Mouse (Mus musculus) kidney, embryonic 14.5 days (tissue): Measurements from ENCODE around the gene Sprr4. TPM values are rescaled to one million over a fixed set of nuclear protein-coding genes. Genes with fewer than 3 reads are reported as not detected.
"Not testable (repeated sequence)": the region's sequence is repeated elsewhere in the genome, so short reads cannot be mapped to it uniquely, and the experiment has no call there.

Experiments used
- ATAC-seq: fragments of 200-750 bp; cut with Nextera tagmentation; 2 replicates; pipeline ENCODE4 v1.8.0; 2017; ENCODE audit warnings: moderate number of reproducible peaks, mild to moderate bottlenecking, moderate TSS enrichment, moderate library complexity; ENCODE audit not compliant: low FRiP score, low TSS enrichment
- H3K27ac ChIP-seq: fragments of 300-500 bp; sonication (generic); 2 replicates; pipeline ENCODE4 v1.5.1; 2014; ENCODE audit warnings: low read depth, mild to moderate bottlenecking, low read length, moderate library complexity, mixed read lengths
- H3K27me3 ChIP-seq: fragments of 300-500 bp; sonication (generic); 2 replicates; pipeline ENCODE4 v1.6.1; 2014; ENCODE audit warnings: mild to moderate bottlenecking, low read length; ENCODE audit not compliant: control insufficient read depth, insufficient read depth
- H3K36me3 ChIP-seq: fragments of 300-500 bp; sonication (generic); 2 replicates; pipeline ENCODE4 v1.6.1; 2014; ENCODE audit warnings: low read length, mixed read lengths; ENCODE audit not compliant: control insufficient read depth, insufficient read depth
- H3K4me1 ChIP-seq: fragments of 300-500 bp; sonication (generic); 2 replicates; pipeline ENCODE4 v1.6.1; 2014; ENCODE audit warnings: low read length, mixed read lengths; ENCODE audit not compliant: control insufficient read depth, insufficient read depth
- H3K4me2 ChIP-seq: fragments of 300-500 bp; sonication (generic); replicated peaks from 2 replicates; pipeline ENCODE4 v1.6.1; 2014; ENCODE audit warnings: low read depth, mild to moderate bottlenecking, low read length
- H3K4me3 ChIP-seq: fragments of 300-500 bp; sonication (generic); 2 replicates; pipeline ENCODE4 v1.5.1; 2014; ENCODE audit warnings: mild to moderate bottlenecking, low read length
- H3K9ac ChIP-seq: fragments of 300-500 bp; sonication (generic); 2 replicates; pipeline ENCODE4 v1.6.1; 2014; ENCODE audit warnings: low read depth, mild to moderate bottlenecking, low read length, moderate library complexity
- H3K9me3 ChIP-seq: fragments of 300-500 bp; sonication (generic); 2 replicates; pipeline ENCODE4 v1.6.1; 2016; ENCODE audit warnings: low read length; ENCODE audit not compliant: control insufficient read depth
- WGBS: fragments of 180-500 bp; shearing (Covaris S2); extraction: QIAGEN DNeasy Blood & Tissue Kit; methylation state at CpG from one replicate; pipeline ENCODE4 v1.1.7; 2014; 5-methylcytosine and 5-hydroxymethylcytosine counted together
- polyA plus RNA-seq: library from polyadenylated mRNA; unstranded; fragments of >200 nt; fragmentation: Nextera tagmentation; extraction: Ambion mirVana; gene quantifications from 2 replicates; pipeline ENCODE4 v1.2.1, GENCODE M21; 2014

Sprr4 gene
- not detected in 2 replicates for polyA plus RNA-seq

DNA sequence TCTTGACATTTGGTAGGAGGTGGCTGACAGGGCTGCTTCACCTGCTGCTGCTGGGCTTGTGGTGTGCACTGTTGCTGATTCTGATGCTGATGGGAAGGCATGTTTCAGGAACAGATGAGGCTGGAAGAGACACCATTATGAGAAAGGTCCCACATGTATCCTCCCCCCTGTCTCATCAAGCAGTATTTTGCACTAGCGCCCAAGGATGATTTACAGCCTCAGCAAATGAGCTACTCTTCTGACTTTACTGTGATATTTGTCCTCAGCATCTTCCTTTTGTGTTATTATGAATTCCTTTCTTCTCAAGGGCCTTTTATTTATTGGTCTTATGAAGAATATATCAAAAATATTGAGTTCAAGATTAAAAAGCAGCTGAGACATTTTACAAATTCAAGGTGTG lies at the start of gene Sprr4:
Gene Sprr4, minus strand, starts transcription at position 101 of the 400 bp plus-strand sequence.
- no peak within 1 kb of the TSS for H3K27ac ChIP-seq

DNA sequence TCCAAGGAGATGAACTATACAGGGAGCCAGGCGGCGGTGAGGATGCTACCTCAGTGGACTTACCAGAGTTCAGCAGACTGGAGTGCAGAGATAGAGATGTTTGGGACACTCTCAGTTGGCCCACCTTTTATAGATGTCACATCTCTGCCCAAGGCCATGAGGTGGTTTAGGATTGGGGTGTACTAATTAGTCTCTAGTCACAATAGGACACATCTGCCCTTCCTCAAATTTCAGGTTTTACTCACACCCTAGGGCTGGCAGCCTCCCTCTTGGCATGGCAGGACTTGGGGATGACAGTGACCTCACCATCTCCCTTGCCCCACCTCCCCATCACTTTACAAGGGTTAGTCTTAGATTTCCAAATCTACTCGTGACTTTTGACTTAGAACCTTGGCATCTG lies 34.1 kb upstream of the Sprr4 start, which contains the start of gene 2310046K23Rik:
Gene 2310046K23Rik, minus strand, starts transcription at position 101 of the 400 bp plus-strand sequence.
- no peak for ATAC-seq
- Histone ChIP-seq H3K36me3 (no peaks in the 10 kb centered on the region), H3K27me3 (no peaks in the 10 kb centered on the region), H3K4me1 (no peaks in the 10 kb centered on the region), H3K27ac (no peak within 1 kb of the TSS), H3K4me2 (no peak within 1 kb of the TSS), H3K9ac (no peak within 1 kb of the TSS), H3K9me3 (no peaks in the 10 kb centered on the region), H3K4me3 (no peak within 1 kb of the TSS)
- 90% methylated on average over 3 of the region's 3 CpGs for WGBS

More for the DNA sequence above, at the start of gene Sprr4:
- Histone ChIP-seq H3K36me3 (no peaks in the 10 kb centered on the region), H3K27me3 (no peaks in the 10 kb centered on the region), H3K4me1 (no peaks in the 10 kb centered on the region), H3K9ac (no peak within 1 kb of the TSS), H3K9me3 (no peaks in the 10 kb centered on the region), H3K4me3 (no peak within 1 kb of the TSS), H3K4me2 (no peak within 1 kb of the TSS)
- ATAC-seq, result no peak
- 80% methylated on average over 1 of the region's 1 CpGs for WGBS

DNA sequence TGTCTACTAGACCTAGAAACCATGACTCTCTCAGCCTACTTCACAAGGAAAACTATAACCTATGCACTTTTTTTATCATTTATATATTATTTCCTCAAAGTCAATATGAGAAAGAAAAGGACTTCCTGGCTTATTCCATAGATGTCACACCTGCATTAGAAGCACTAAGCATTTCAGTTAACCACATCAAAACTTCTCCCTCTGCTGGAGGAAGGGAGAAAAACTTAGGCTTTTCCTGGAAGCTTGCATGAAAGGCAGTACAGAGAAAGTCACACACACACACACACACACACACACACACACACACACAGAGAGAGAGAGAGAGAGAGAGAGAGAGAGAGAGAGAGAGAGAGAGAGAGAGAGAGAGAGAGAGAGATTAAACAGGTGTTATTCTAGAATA lies 12.0 kb upstream of the Sprr4 start:
- H3K27me3 ChIP-seq, result no peaks in the 10 kb centered on the region
- H3K9me3 ChIP-seq, result no peaks in the 10 kb centered on the region
- no peaks in the 10 kb centered on the region for H3K36me3 ChIP-seq
- no peaks in the 10 kb centered on the region for H3K4me1 ChIP-seq
- no peak for ATAC-seq
- H3K27ac ChIP-seq, result no peak overlapping the region
- H3K9ac ChIP-seq, result no peak overlapping the region
- H3K4me2 ChIP-seq, result no peak overlapping the region
- no peak overlapping the region for H3K4me3 ChIP-seq

DNA sequence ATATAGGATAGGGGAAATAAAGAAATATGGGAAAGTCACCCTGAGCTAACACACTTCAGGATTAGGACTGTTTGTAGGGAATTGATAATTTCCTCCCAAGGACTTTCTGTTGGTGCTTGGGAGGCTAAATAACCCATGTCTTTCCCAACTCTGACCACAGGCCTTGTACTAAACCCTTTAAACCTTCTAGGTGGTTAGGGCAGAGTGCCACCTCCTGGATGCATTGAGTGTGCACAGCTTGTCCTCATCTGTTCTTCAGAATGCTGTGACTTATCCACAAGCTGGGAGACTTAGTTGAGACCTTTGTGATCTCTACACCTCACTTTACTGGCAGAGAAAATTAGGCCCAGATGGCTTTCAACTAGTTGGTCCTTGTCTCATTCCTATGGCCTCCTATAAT lies 10.5 kb upstream of the Sprr4 start:
- Histone ChIP-seq H3K4me1 (no peaks in the 10 kb centered on the region), H3K36me3 (no peaks in the 10 kb centered on the region), H3K9ac (no peak overlapping the region), H3K4me2 (no peak overlapping the region), H3K9me3 (no peaks in the 10 kb centered on the region), H3K27me3 (no peaks in the 10 kb centered on the region), H3K27ac (no peak overlapping the region), H3K4me3 (no peak overlapping the region)
- peak; percentile 87 for ATAC-seq

DNA sequence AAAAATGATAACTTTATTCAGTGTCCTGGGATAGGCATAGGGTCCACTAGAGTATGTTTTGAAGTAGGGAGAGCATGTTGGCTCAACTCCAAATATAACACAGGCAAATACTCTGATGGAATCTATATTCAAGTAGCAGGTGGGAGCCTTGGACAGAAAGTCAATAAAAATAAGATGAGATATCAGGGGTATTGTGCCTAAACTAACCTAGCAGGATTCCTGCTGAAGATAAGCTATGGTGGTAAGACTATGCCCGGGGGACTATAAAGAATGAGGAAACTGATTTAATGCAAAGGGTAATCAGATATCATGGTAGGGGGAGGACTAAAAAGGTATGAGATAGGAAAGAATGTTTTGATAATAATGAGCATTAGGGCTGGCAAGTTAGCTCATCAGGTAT lies 7.9 kb upstream of the Sprr4 start:
- Histone ChIP-seq H3K27me3 (no peaks in the 10 kb centered on the region), H3K27ac (no peak overlapping the region), H3K9me3 (no peaks in the 10 kb centered on the region), H3K4me2 (no peak overlapping the region), H3K9ac (no peak overlapping the region), H3K36me3 (no peaks in the 10 kb centered on the region), H3K4me3 (no peak overlapping the region), H3K4me1 (no peaks in the 10 kb centered on the region)
- no peak for ATAC-seq
- WGBS, result 85% methylated on average over 1 of the region's 1 CpGs

DNA sequence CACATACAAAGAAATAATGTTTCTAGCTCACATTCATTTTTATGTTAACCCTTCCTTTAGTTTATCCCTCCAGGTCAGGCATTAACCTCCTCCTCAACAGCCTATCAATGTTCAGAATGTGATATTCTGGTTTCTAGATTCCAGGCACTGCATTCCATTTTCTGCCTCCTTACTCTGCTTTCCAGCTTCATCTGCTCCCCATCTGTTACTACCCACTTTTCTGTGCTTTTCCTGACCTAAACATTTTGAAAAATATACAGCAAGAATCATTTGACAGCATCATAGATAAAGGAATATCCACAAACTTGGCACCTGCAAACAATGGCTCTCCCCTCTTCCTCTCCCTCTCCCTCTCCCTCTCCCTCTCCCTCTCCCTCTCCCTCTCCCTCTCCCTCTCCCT lies 3.2 kb upstream of the Sprr4 start:
- no peak for ATAC-seq
- Histone ChIP-seq H3K27ac (no peak overlapping the region), H3K36me3 (no peaks in the 10 kb centered on the region), H3K4me1 (no peaks in the 10 kb centered on the region), H3K4me2 (no peak overlapping the region), H3K9me3 (no peaks in the 10 kb centered on the region), H3K4me3 (no peak overlapping the region), H3K9ac (no peak overlapping the region), H3K27me3 (no peaks in the 10 kb centered on the region)

DNA sequence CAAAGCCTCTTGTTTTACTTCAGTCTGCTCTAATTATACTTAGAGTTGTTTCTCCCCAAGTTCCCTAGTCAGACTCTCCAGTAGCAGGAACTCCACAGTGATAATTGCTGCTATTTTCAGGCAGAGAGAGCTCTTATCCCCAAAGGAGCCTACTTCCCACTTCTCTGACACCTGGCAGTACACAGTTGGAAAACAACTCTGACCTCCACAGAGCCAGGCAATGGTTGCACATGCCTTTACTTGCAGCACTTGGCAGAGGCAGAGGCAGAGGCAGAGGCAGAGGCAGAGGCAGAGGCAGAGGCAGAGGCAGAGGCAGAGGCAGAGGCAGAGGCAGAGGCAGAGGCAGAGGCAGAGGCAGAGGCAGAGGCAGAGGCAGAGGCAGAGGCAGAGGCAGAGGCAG lies 10.0 kb downstream of the Sprr4 start:
- H3K9ac ChIP-seq, H3K36me3 ChIP-seq, H3K27me3 ChIP-seq, H3K9me3 ChIP-seq, H3K4me3 ChIP-seq, H3K4me1 ChIP-seq, H3K4me2 ChIP-seq, H3K27ac ChIP-seq, ATAC-seq: not testable (repeated sequence)

DNA sequence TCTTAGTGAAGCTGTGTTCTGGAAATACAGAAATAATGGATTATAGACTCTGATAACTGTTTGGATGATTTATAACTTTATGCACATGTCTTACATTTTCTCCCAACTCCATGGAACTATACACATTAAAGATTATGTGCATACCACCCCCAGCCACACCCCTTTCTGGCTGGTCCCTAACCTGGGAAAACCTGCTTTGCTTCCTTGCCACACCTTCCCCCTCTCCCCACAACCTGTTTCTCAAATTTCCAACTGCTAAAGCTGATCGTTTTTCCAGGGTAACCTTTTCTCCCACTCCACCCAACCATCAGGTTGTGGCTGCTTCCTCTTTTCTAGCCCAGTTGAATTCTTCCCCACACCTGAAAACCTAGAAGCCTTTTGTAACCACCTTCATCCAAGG lies 14.0 kb downstream of the Sprr4 start:
- no peak for ATAC-seq

DNA sequence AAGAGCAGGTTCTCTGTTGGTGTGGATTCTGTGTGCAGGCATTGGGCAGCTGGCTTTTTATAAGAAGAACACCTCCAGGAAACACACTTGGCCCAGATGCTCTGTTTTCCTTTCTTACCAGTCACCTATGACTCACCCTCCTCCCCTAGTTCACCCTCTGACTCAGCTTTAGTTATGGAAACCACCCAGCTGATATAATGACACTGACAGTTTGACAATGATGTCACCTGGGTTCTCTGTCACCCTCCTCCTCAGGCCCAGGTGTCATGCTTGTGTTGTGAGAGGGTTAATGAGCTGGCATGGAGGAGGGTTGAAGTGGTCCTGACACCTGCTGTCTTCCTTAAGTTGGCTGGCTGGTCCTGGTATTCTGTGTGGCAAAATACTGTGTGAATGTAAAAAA lies 14.4 kb downstream of the Sprr4 start, which contains the start of gene Sprr1a:
Gene Sprr1a, minus strand, starts transcription at position 33 of the 400 bp plus-strand sequence.
- no peaks in the 10 kb centered on the region for H3K9me3 ChIP-seq
- no peak for ATAC-seq
- H3K36me3 ChIP-seq, result no peaks in the 10 kb centered on the region
- no peaks in the 10 kb centered on the region for H3K27me3 ChIP-seq
- H3K4me2 ChIP-seq, result no peak within 1 kb of the TSS
- no peak within 1 kb of the TSS for H3K9ac ChIP-seq
- H3K27ac ChIP-seq, result no peak within 1 kb of the TSS
- no peak within 1 kb of the TSS for H3K4me3 ChIP-seq
- H3K4me1 ChIP-seq, result no peaks in the 10 kb centered on the region

More for the DNA sequence above, 14.0 kb downstream of the Sprr4 start:
- 29% methylated on average over 1 of the region's 1 CpGs for WGBS
- Histone ChIP-seq H3K9ac (no peak overlapping the region), H3K9me3 (no peaks in the 10 kb centered on the region), H3K4me3 (no peak overlapping the region), H3K4me2 (no peak overlapping the region), H3K4me1 (no peaks in the 10 kb centered on the region), H3K27ac (no peak overlapping the region), H3K27me3 (no peaks in the 10 kb centered on the region), H3K36me3 (no peaks in the 10 kb centered on the region)

DNA sequence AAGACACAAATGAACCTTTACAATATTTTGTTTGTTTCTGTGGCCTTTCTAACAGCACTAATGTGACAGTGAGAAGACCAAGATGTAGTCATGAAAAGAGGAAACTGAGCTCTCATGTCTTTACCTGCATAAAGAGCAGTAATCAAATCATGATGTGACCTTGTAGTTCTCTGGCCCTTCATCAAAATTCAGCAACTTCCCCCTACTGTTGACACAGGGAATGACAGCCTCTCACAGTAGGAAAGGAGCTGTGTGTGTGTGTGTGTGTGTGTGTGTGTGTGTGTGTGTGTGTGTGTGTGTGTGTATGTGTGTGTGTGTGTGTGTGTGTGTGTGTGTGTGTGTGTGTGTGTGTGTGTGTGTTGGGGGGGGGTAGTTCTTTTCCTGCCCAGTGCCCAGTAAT lies 19.0 kb downstream of the Sprr4 start:
- H3K36me3 ChIP-seq, H3K27ac ChIP-seq, H3K9me3 ChIP-seq, H3K4me2 ChIP-seq, H3K4me3 ChIP-seq, H3K27me3 ChIP-seq, H3K4me1 ChIP-seq, ATAC-seq, H3K9ac ChIP-seq: not testable (repeated sequence)
